Mouse (Mus musculus) right cerebral cortex, postnatal 36 days (tissue): ENCODE measurements around the gene Rptor.
"Not testable (repeated sequence)": the region's sequence is repeated elsewhere in the genome, so short reads cannot be mapped to it uniquely, and the experiment has no call there.

Experiments used
- DNase-seq, 2 experiments: peaks; one replicate each; pipeline ENCODE4 v3.0.0; 2022; ENCODE audit warnings: low spot score in 2 of 2, mixed read lengths in 1 of 2

Gene Rptor

GRCm38 (mm10) chr11:119650456-119650855, 47.8 kb downstream of the Rptor start:
- DNase-seq = no peak

GRCm38 (mm10) chr11:119653336-119653735, 50.6 kb downstream of the Rptor start:
- DNase-seq = no peak

- DNase-seq = no peak
These were observed 54.8 kb downstream of the Rptor start for GRCm38 (mm10) chr11:119657534-119657933.

GRCm38 (mm10) chr11:119659296-119659695, 56.6 kb downstream of the Rptor start:
- DNase-seq = no peak

- DNase-seq = not testable (repeated sequence)
These were observed 58.8 kb downstream of the Rptor start for GRCm38 (mm10) chr11:119661479-119661878.

- no peak for DNase-seq
These were observed 61.2 kb downstream of the Rptor start for GRCm38 (mm10) chr11:119663876-119664275.

GRCm38 (mm10) chr11:119664678-119665307, 62.1 kb downstream of the Rptor start:
- DNase-seq = no peak

- DNase-seq = no peak
These were observed 62.6 kb downstream of the Rptor start for GRCm38 (mm10) chr11:119665308-119665702.

GRCm38 (mm10) chr11:119666567-119667108, 63.9 kb downstream of the Rptor start:
- DNase-seq = no peak

GRCm38 (mm10) chr11:119670690-119671666, 68.3 kb downstream of the Rptor start:
- no peak for DNase-seq

GRCm38 (mm10) chr11:119672041-119672440, 69.3 kb downstream of the Rptor start:
- DNase-seq = no peak

GRCm38 (mm10) chr11:119672775-119673174, 70.1 kb downstream of the Rptor start:
- DNase-seq = no peak

GRCm38 (mm10) chr11:119674835-119675234, 72.1 kb downstream of the Rptor start:
- DNase-seq = no peak

- DNase-seq = no peak
These were observed 72.8 kb downstream of the Rptor start for GRCm38 (mm10) chr11:119675546-119675945.

- no peak for DNase-seq
These were observed 74.2 kb downstream of the Rptor start for GRCm38 (mm10) chr11:119676751-119677411.

GRCm38 (mm10) chr11:119678427-119678826, 75.7 kb downstream of the Rptor start:
- DNase-seq = peak; percentile 26 to 36

GRCm38 (mm10) chr11:119680735-119681134, 78.0 kb downstream of the Rptor start:
- no peak for DNase-seq

GRCm38 (mm10) chr11:119682285-119682684, 79.6 kb downstream of the Rptor start:
- no peak for DNase-seq

- no peak for DNase-seq
These were observed 81.1 kb downstream of the Rptor start for GRCm38 (mm10) chr11:119683796-119684195.

- peak in 1 of 2 experiments; percentile 20 for DNase-seq
These were observed 82.8 kb downstream of the Rptor start for GRCm38 (mm10) chr11:119685477-119685876.

GRCm38 (mm10) chr11:119685910-119686659, 83.4 kb downstream of the Rptor start:
- DNase-seq = no peak
